Mouse (Mus musculus) liver, embryonic 12.5 days (tissue): ENCODE data around the gene Senp8. TPM values are rescaled to one million over a fixed set of nuclear protein-coding genes. Genes with fewer than 3 reads are reported as not detected.
"Not testable (repeated sequence)": the region's sequence is repeated elsewhere in the genome, so short reads cannot be mapped to it uniquely, and the experiment has no call there.

ENCODE experiments used
- ATAC-seq: fragments of 200-750 bp; cut with Nextera tagmentation; 2 replicates; pipeline ENCODE4 v1.8.0; 2017; ENCODE audit warnings: moderate number of reproducible peaks, mild to moderate bottlenecking, moderate library complexity
- H3K27ac ChIP-seq: fragments of 300-500 bp; sonication (generic); 2 replicates; pipeline ENCODE4 v1.5.1; 2016; ENCODE audit warnings: mild to moderate bottlenecking
- H3K27me3 ChIP-seq: fragments of 300-500 bp; sonication (generic); replicated peaks from 2 replicates; pipeline ENCODE4 v1.6.1; 2016; ENCODE audit warnings: mild to moderate bottlenecking, moderate library complexity
- H3K36me3 ChIP-seq: fragments of 300-500 bp; sonication (generic); 2 replicates; pipeline ENCODE4 v1.6.1; 2016; ENCODE audit warnings: mild to moderate bottlenecking, moderate library complexity
- H3K4me1 ChIP-seq: fragments of 300-500 bp; sonication (generic); 2 replicates; pipeline ENCODE4 v1.6.1; 2016
- H3K4me2 ChIP-seq: fragments of 300-500 bp; sonication (generic); 2 replicates; pipeline ENCODE4 v1.6.1; 2016; ENCODE audit warnings: mild to moderate bottlenecking, moderate library complexity
- H3K4me3 ChIP-seq: fragments of 300-500 bp; sonication (generic); 2 replicates; pipeline ENCODE4 v1.5.1; 2016; ENCODE audit warnings: mild to moderate bottlenecking, moderate library complexity
- H3K9ac ChIP-seq: fragments of 300-500 bp; sonication (generic); 2 replicates; pipeline ENCODE4 v1.6.1; 2016; ENCODE audit warnings: mild to moderate bottlenecking, moderate library complexity
- H3K9me3 ChIP-seq: fragments of 300-500 bp; sonication (generic); replicated peaks from 2 replicates; pipeline ENCODE4 v1.6.1; 2016; ENCODE audit warnings: mild to moderate bottlenecking, moderate library complexity
- WGBS: fragments of 180-500 bp; shearing (Covaris S2); methylation state at CpG from one replicate; pipeline ENCODE4 v1.1.7; 2016; ENCODE audit not compliant: insufficient replicate concordance; 5-methylcytosine and 5-hydroxymethylcytosine counted together
- polyA plus RNA-seq: library from polyadenylated mRNA; unstranded; fragments of >200 nt; fragmentation: Nextera tagmentation; extraction: Ambion mirVana; gene quantifications from 2 replicates; pipeline ENCODE4 v1.2.1, GENCODE M21; 2016

Gene Senp8
- polyA plus RNA-seq = 5.0 and 5.7 TPM in 2 replicates

- H3K9me3 ChIP-seq = no peaks in the 10 kb centered on the region
- ATAC-seq = peak; percentile 89
- 1% methylated on average over 49 of the region's 59 CpGs for WGBS
Measured at GRCm38 (mm10) chr9:59750267-59751065, at the start of gene Senp8, which contains the start of gene Myo9a. TSS of gene Senp8 (minus strand) at chr9:59750710. TSS of gene Myo9a (plus strand) at chr9:59750896.

GRCm38 (mm10) chr9:59766966-59767461 lies 16.5 kb upstream of the Senp8 start:
- H3K36me3 ChIP-seq, H3K9me3 ChIP-seq, H3K27me3 ChIP-seq, H3K9ac ChIP-seq, ATAC-seq, H3K4me2 ChIP-seq, H3K4me3 ChIP-seq, H3K27ac ChIP-seq, H3K4me1 ChIP-seq: not testable (repeated sequence)
- 79% methylated on average over 12 of the region's 13 CpGs for WGBS

More at GRCm38 (mm10) chr9:59750267-59751065, at the start of gene Senp8, which contains the start of gene Myo9a:
- Histone ChIP-seq H3K27me3 (no peaks in the 10 kb centered on the region), H3K4me2 (peak within 1 kb of the TSS; percentile 90), H3K4me3 (peak within 1 kb of the TSS; percentile 86), H3K36me3 (no peaks in the 10 kb centered on the region), H3K27ac (peak within 1 kb of the TSS; percentile 91), H3K4me1 (peaks cover 24% of the 10 kb centered on the region), H3K9ac (peak within 1 kb of the TSS; percentile 81)

- 57% methylated on average over 3 of the region's 3 CpGs for WGBS
- no peak overlapping the region for H3K27ac ChIP-seq
- no peak overlapping the region for H3K4me2 ChIP-seq
- no peaks in the 10 kb centered on the region for H3K4me1 ChIP-seq
- H3K36me3 ChIP-seq = no peaks in the 10 kb centered on the region
- H3K9me3 ChIP-seq = no peaks in the 10 kb centered on the region
- H3K27me3 ChIP-seq = no peaks in the 10 kb centered on the region
- no peak for ATAC-seq
- H3K4me3 ChIP-seq = no peak overlapping the region
- H3K9ac ChIP-seq = no peak overlapping the region
Measured at GRCm38 (mm10) chr9:59760515-59760914, 10.0 kb upstream of the Senp8 start.

GRCm38 (mm10) chr9:59757016-59757415 lies 6.5 kb upstream of the Senp8 start:
- ATAC-seq, H3K4me1 ChIP-seq: not testable (repeated sequence)

GRCm38 (mm10) chr9:59755199-59755598 lies 4.7 kb upstream of the Senp8 start:
- H3K4me3 ChIP-seq = no peak overlapping the region
- no peak overlapping the region for H3K9ac ChIP-seq
- H3K4me1 ChIP-seq = peaks cover 6% of the 10 kb centered on the region
- no peak overlapping the region for H3K4me2 ChIP-seq
- H3K9me3 ChIP-seq = no peaks in the 10 kb centered on the region
- no peaks in the 10 kb centered on the region for H3K36me3 ChIP-seq
- 47% methylated on average over 2 of the region's 2 CpGs for WGBS
- H3K27ac ChIP-seq = no peak overlapping the region
- no peak for ATAC-seq
- H3K27me3 ChIP-seq = no peaks in the 10 kb centered on the region

More at GRCm38 (mm10) chr9:59757016-59757415, 6.5 kb upstream of the Senp8 start:
- not testable (repeated sequence) for H3K36me3 ChIP-seq, H3K9ac ChIP-seq, H3K27me3 ChIP-seq, H3K4me2 ChIP-seq, H3K27ac ChIP-seq, H3K9me3 ChIP-seq, H3K4me3 ChIP-seq
- 79% methylated on average over 3 of the region's 3 CpGs for WGBS

GRCm38 (mm10) chr9:59751966-59752365 lies 1.5 kb upstream of the Senp8 start:
- no peaks in the 10 kb centered on the region for H3K9me3 ChIP-seq
- peak overlapping the region; percentile 90 for H3K4me2 ChIP-seq
- peaks cover 24% of the 10 kb centered on the region for H3K4me1 ChIP-seq
- no peaks in the 10 kb centered on the region for H3K36me3 ChIP-seq
- peak overlapping the region; percentile 91 for H3K27ac ChIP-seq
- no peak for ATAC-seq
- no peaks in the 10 kb centered on the region for H3K27me3 ChIP-seq
- peak overlapping the region; percentile 81 for H3K9ac ChIP-seq
- peak overlapping the region; percentile 86 for H3K4me3 ChIP-seq
- 2% methylated on average over 2 of the region's 2 CpGs for WGBS

GRCm38 (mm10) chr9:59751066-59751581 lies 614 bp upstream of the Senp8 start:
- Histone ChIP-seq H3K27ac (peak overlapping the region; percentile 91), H3K9ac (peak overlapping the region; percentile 81), H3K4me1 (peaks cover 24% of the 10 kb centered on the region), H3K9me3 (no peaks in the 10 kb centered on the region), H3K36me3 (no peaks in the 10 kb centered on the region), H3K4me2 (peak overlapping the region; percentile 90), H3K4me3 (peak overlapping the region; percentile 86), H3K27me3 (no peaks in the 10 kb centered on the region)
- ATAC-seq = peak; percentile 94
- under 1% methylated on average over 40 of the region's 49 CpGs for WGBS

- peak overlapping the region; percentile 81 for H3K9ac ChIP-seq
- H3K27ac ChIP-seq = peak overlapping the region; percentile 84
- H3K4me3 ChIP-seq = peak overlapping the region; percentile 86
- no peak for ATAC-seq
- H3K4me1 ChIP-seq = peaks cover 24% of the 10 kb centered on the region
- H3K9me3 ChIP-seq = no peaks in the 10 kb centered on the region
- no peaks in the 10 kb centered on the region for H3K36me3 ChIP-seq
- no peaks in the 10 kb centered on the region for H3K27me3 ChIP-seq
- 26% methylated on average over 12 of the region's 12 CpGs for WGBS
- peak overlapping the region; percentile 90 for H3K4me2 ChIP-seq
Measured at GRCm38 (mm10) chr9:59749581-59750265, 787 bp downstream of the Senp8 start.

- Histone ChIP-seq H3K9me3 (no peaks in the 10 kb centered on the region), H3K9ac (no peak overlapping the region), H3K27ac (peak overlapping the region; percentile 84), H3K36me3 (no peaks in the 10 kb centered on the region), H3K4me2 (peak overlapping the region; percentile 90), H3K27me3 (no peaks in the 10 kb centered on the region), H3K4me3 (no peak overlapping the region), H3K4me1 (peaks cover 30% of the 10 kb centered on the region)
- ATAC-seq = no peak
- WGBS = 72% methylated on average over 11 of the region's 11 CpGs
Measured at GRCm38 (mm10) chr9:59748969-59749368, 1.5 kb downstream of the Senp8 start.

- no peak for ATAC-seq
- H3K27ac ChIP-seq = no peak overlapping the region; the same call in 1 of the 2 replicates
- no peak overlapping the region for H3K4me3 ChIP-seq
Measured at GRCm38 (mm10) chr9:59748387-59748786, 2.1 kb downstream of the Senp8 start.

GRCm38 (mm10) chr9:59743903-59744302 lies 6.6 kb downstream of the Senp8 start:
- no peaks in the 10 kb centered on the region for H3K36me3 ChIP-seq
- H3K27ac ChIP-seq = no peak overlapping the region
- H3K4me2 ChIP-seq = no peak overlapping the region
- H3K27me3 ChIP-seq = no peaks in the 10 kb centered on the region
- H3K4me1 ChIP-seq = peaks cover 17% of the 10 kb centered on the region
- no peaks in the 10 kb centered on the region for H3K9me3 ChIP-seq
- no peak overlapping the region for H3K9ac ChIP-seq
- 77% methylated on average over 3 of the region's 3 CpGs for WGBS
- H3K4me3 ChIP-seq = no peak overlapping the region
- peak; percentile 62 for ATAC-seq

More at GRCm38 (mm10) chr9:59748387-59748786, 2.1 kb downstream of the Senp8 start:
- Histone ChIP-seq H3K4me1 (peaks cover 34% of the 10 kb centered on the region), H3K9me3 (no peaks in the 10 kb centered on the region), H3K4me2 (peak overlapping the region; percentile 90), H3K9ac (no peak overlapping the region), H3K27me3 (no peaks in the 10 kb centered on the region), H3K36me3 (no peaks in the 10 kb centered on the region)
- WGBS = 37% methylated on average over 2 of the region's 2 CpGs

- H3K27ac ChIP-seq = no peak overlapping the region
- 73% methylated on average over 2 of the region's 2 CpGs for WGBS
- no peak for ATAC-seq
- no peak overlapping the region for H3K4me2 ChIP-seq
- no peak overlapping the region for H3K4me3 ChIP-seq
- no peak overlapping the region for H3K9ac ChIP-seq
- H3K36me3 ChIP-seq = no peaks in the 10 kb centered on the region
- H3K9me3 ChIP-seq = no peaks in the 10 kb centered on the region
- H3K27me3 ChIP-seq = no peaks in the 10 kb centered on the region
- peaks cover 12% of the 10 kb centered on the region for H3K4me1 ChIP-seq
Measured at GRCm38 (mm10) chr9:59740593-59740992, 9.9 kb downstream of the Senp8 start.
